Mouse (Mus musculus) central nervous system, embryonic 18 days (tissue): Measurements from ENCODE around the gene Nr0b2. TPM values are rescaled to one million over a fixed set of nuclear protein-coding genes. Genes with fewer than 3 reads are reported as not detected.

Experiments
- polyA plus RNA-seq: library from polyadenylated mRNA; depleted of rRNA; stranded (reverse); fragments of >200 nt; gene quantifications from 2 replicates; pipeline ENCODE4 v1.2.3, GENCODE M21; 2012; rRNA removed

Nr0b2 gene
- 0.08 TPM in 1 of 2 replicates, not detected in the other for polyA plus RNA-seq

GRCm38 (mm10) chr4:133552768-133553447 is at the start of gene Nr0b2:
TSS of gene Nr0b2 (plus strand) at chr4:133553376.

GRCm38 (mm10) chr4:133518601-133519368 is 34.4 kb upstream of the Nr0b2 start, which contains the start of gene Kdf1:
TSS of gene Kdf1 (plus strand) at chr4:133518963.

GRCm38 (mm10) chr4:133545272-133546231 is 7.6 kb upstream of the Nr0b2 start, which contains the start of gene Nudc:
TSS of gene Nudc (minus strand) at chr4:133545996.

GRCm38 (mm10) chr4:133574070-133574842 is 21.1 kb downstream of the Nr0b2 start, which contains the start of gene Gpatch3:
TSS of gene Gpatch3 (plus strand) at chr4:133574745.

GRCm38 (mm10) chr4:133584059-133584951 is 31.1 kb downstream of the Nr0b2 start, which contains the start of gene Gpn2:
TSS of gene Gpn2 (plus strand) at chr4:133584362.

GRCm38 (mm10) chr4:133601721-133602218 is 48.6 kb downstream of the Nr0b2 start, which contains the start of gene Sfn:
TSS of gene Sfn (minus strand) at chr4:133602168.

Other genes starting within 250 kb of the Nr0b2 start
- 28.2 and 33.2 TPM in 2 replicates for gene Wdtc1, start 199.9 kb upstream of the Nr0b2 start, polyA plus RNA-seq
- 20.3 and 24.4 TPM in 2 replicates for gene Slc9a1, start 183.7 kb upstream of the Nr0b2 start, polyA plus RNA-seq
- 0.13 and 0.73 TPM in 2 replicates for gene Tent5b, start 73.2 kb upstream of the Nr0b2 start, polyA plus RNA-seq
- gene Trnp1, start 54.8 kb upstream of the Nr0b2 start, polyA plus RNA-seq, result 20.9 and 22.1 TPM in 2 replicates
- gene Kdf1, start 34.4 kb upstream of the Nr0b2 start, polyA plus RNA-seq, result 0.10 and 0.15 TPM in 2 replicates
- 171 and 177 TPM in 2 replicates for gene Nudc, start 7.4 kb upstream of the Nr0b2 start, polyA plus RNA-seq
- 5.5 and 6.9 TPM in 2 replicates for gene Gpatch3, start 21.4 kb downstream of the Nr0b2 start, polyA plus RNA-seq
- gene Gpn2, start 31.0 kb downstream of the Nr0b2 start, polyA plus RNA-seq, result 29.3 and 31.4 TPM in 2 replicates
- 2.2 and 5.9 TPM in 2 replicates for gene Sfn, start 48.8 kb downstream of the Nr0b2 start, polyA plus RNA-seq
- gene Zdhhc18, start 96.8 kb downstream of the Nr0b2 start, polyA plus RNA-seq, result 30.1 and 35.9 TPM in 2 replicates
- gene Pigv, start 119.3 kb downstream of the Nr0b2 start, polyA plus RNA-seq, result 11.5 TPM in 2 replicates
- 53.4 and 60.1 TPM in 2 replicates for gene Arid1a, start 203.4 kb downstream of the Nr0b2 start, polyA plus RNA-seq